Mouse (Mus musculus) embryonic fibroblast, embryonic 13.5 days (primary cell): ENCODE measurements around the gene Sult2a6. TPM values are rescaled to one million over a fixed set of nuclear protein-coding genes. Genes with fewer than 3 reads are reported as not detected.

Experiments used
- H3K27ac ChIP-seq: 2 replicates; pipeline ENCODE4 v1.5.1; 2012; ENCODE audit warnings: low read length, control low read depth, inconsistent platforms; ENCODE audit not compliant: insufficient read depth
- H3K4me1 ChIP-seq: 2 replicates; pipeline ENCODE4 v1.6.1; 2011; ENCODE audit warnings: low read length; ENCODE audit not compliant: control insufficient read depth, insufficient read depth
- H3K4me3 ChIP-seq: 2 replicates; pipeline ENCODE4 v1.5.1; 2011; ENCODE audit warnings: mild to moderate bottlenecking, control low read depth, low read length; ENCODE audit not compliant: insufficient read depth
- CTCF ChIP-seq: IDR thresholded peaks from 2 replicates; pipeline ENCODE4 v1.5.1; 2011; ENCODE audit warnings: mild to moderate bottlenecking, control low read depth, low read length, moderate library complexity, borderline replicate concordance; ENCODE audit not compliant: insufficient read depth
- POLR2A ChIP-seq: IDR thresholded peaks from 2 replicates; pipeline ENCODE4 v1.6.1; 2011; ENCODE audit warnings: low read depth, mild to moderate bottlenecking, control low read depth, low read length, moderate library complexity
- polyA plus RNA-seq: library from polyadenylated mRNA; stranded (reverse); fragments of >200 nt; gene quantifications from 2 replicates; pipeline ENCODE4 v1.2.4, GENCODE M21; 2011; ENCODE audit warnings: low read depth; ENCODE audit not compliant: missing spikeins, insufficient read length

Gene Sult2a6
- polyA plus RNA-seq, result not detected in 2 replicates

- TF ChIP-seq POLR2A, result no peak
- TF ChIP-seq CTCF, result no peak
- no peaks in the 10 kb centered on the region for H3K4me1 ChIP-seq
- no peak within 1 kb of the TSS for H3K4me3 ChIP-seq
- H3K27ac ChIP-seq, result no peak within 1 kb of the TSS
These were observed at the start of gene Sult2a6 for GRCm38 (mm10) chr7:14254770-14255169. Gene Sult2a6, minus strand, starts transcription at chr7:14254870.

GRCm38 (mm10) chr7:14215231-14215630, 39.4 kb downstream of the Sult2a6 start:
- Histone ChIP-seq H3K4me1 (no peaks in the 10 kb centered on the region), H3K4me3 (no peak overlapping the region), H3K27ac (no peak overlapping the region)
- no peak for TF ChIP-seq CTCF
- TF ChIP-seq POLR2A, result no peak

DNA sequence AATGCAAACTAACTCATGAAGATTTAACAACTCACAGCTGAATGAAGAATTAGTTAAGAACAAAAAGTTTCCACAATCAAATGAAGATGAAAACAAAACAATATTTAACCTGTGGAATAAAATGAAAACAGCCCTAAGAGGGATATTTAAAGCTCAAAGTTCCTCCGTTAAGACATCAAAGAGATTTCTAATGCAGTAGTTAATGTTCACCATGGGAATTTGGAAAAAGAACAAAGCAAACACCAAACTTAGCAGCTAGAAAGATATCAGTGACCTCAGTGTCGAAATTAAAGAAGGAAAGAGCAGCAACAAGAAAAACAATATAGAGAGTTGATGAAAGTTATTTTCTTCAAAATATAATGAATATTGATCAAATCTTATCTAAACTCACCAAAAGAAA, 51.3 kb downstream of the Sult2a6 start:
- Histone ChIP-seq H3K4me1 (no peaks in the 10 kb centered on the region), H3K27ac (no peak overlapping the region), H3K4me3 (no peak overlapping the region)
- TF ChIP-seq CTCF, result no peak
- no peak for TF ChIP-seq POLR2A

GRCm38 (mm10) chr7:14202487-14202886, 52.2 kb downstream of the Sult2a6 start:
- Histone ChIP-seq H3K27ac (no peak overlapping the region), H3K4me1 (no peaks in the 10 kb centered on the region), H3K4me3 (no peak overlapping the region)
- no peak for TF ChIP-seq POLR2A
- no peak for TF ChIP-seq CTCF

Other genes with a start within 250 kb of the Sult2a6 start
- not detected in 2 replicates for gene Sult2a3, start 131.8 kb downstream of the Sult2a6 start, polyA plus RNA-seq
- gene Obox8, start 78.7 kb upstream of the Sult2a6 start, polyA plus RNA-seq, result not detected in 2 replicates
- gene Sult2a8, start 191.9 kb upstream of the Sult2a6 start, polyA plus RNA-seq, result not detected in 2 replicates
- gene Sult2a7, start 239.4 kb upstream of the Sult2a6 start, polyA plus RNA-seq, result not detected in 2 replicates